Mouse (Mus musculus) cerebellum, adult (tissue): Measurements from ENCODE around the gene Neil3.
"Not testable (repeated sequence)": the region's sequence is repeated elsewhere in the genome, so short reads cannot be mapped to it uniquely, and the experiment has no call there.

Source experiments
- ATAC-seq: cut with Nextera tagmentation; 2 replicates; pipeline ENCODE4 v1.9.2; 2017; ENCODE audit warnings: mild to moderate bottlenecking, moderate library complexity, mixed read lengths; ENCODE audit not compliant: insufficient number of reproducible peaks, low FRiP score, low TSS enrichment

The Neil3 gene

DNA sequence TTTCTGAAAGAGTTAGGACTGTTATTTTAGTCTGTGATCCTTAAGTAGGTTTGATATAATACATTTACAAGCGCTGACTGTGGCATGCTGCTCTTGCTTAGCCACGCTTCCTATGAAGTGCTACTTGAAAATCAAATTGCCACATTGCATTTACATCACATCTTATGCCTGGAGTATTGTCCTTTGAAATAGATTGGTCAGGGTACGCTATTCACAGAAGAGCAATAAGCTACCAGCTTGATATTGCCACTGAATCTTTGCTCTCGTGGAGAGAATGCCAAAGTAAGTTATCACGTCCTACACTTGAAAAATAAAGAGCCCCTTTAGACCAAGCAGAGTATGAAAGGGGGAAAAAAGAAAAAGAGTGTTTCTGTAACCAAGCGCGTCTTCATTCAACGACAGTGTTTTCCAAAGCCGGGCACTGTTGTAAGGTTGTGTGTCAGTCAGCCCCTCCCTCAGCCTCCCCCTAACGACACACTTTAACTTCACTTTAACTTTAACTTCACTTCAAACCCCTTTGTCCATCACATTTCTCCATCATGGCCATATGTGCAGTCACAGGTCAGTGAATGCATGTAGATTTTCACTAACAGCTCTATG is 76.3 kb downstream of the Neil3 start:
- no peak for ATAC-seq

DNA sequence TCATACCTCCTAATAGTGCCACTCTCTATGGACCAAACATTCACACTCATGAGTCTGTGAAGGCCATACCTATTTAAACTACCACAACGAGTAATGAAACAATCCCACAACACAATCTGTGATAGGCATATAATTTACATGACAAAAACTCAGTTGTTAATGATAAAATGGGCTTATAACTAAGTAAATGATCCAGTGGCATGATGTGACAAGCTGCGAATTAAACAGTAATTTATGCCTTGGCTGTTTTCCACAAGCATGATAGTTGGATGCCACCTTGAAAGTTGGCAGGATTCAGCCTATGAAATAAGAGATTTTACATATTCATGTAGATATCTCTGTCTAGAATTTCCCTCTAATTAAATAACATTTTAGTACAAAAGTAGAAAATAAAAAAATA is 99.3 kb downstream of the Neil3 start:
- ATAC-seq = no peak

DNA sequence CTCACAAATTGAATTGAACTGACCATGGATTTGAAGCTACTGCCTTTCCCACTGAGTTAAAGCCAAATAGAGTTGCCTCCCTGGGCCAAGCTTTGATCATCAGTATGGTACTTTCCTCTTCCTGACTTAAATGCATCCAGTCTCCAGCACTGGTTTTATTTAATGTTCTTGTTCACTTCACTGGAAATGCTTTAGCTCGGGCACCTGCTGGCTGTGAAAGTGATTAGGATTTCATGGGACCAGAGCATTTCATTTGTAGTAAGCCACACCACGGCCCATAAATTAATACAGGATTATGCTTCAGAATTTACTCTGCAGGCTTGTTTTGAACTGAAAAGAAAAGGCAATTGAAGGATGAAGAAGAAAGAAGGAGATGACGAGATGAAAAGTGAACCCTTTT is 100.8 kb downstream of the Neil3 start:
- ATAC-seq = not testable (repeated sequence)
